Mouse (Mus musculus) liver, adult (tissue): ENCODE data around the gene Pcolce2.

Source experiments
- GATA4 ChIP-seq: IDR thresholded peaks from 2 replicates; pipeline ENCODE4 v1.6.1; 2014; ENCODE audit warnings: mild to moderate bottlenecking, low read length; ENCODE audit not compliant: insufficient replicate concordance

Gene Pcolce2

DNA sequence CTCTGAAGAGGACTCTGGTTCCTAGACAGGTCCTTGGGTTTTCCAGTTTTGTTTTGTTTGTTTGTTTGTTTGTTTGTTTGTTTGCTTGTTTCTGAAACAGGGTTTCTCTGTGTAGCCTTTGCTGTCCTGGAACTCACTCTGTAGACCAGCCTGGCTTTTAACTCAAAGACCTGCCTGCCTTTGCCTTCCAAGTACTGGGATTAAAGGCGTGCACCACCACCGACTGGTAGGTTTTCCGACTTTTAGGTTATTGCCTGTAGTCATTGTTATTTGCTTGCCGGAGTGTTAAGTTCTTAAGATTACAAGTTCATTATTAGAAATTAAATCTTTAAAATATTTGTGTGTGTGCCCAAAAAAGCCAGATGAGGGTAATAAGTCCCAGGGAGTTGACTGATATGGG is 1.0 kb upstream of the Pcolce2 start:
- TF ChIP-seq GATA4: no peak

DNA sequence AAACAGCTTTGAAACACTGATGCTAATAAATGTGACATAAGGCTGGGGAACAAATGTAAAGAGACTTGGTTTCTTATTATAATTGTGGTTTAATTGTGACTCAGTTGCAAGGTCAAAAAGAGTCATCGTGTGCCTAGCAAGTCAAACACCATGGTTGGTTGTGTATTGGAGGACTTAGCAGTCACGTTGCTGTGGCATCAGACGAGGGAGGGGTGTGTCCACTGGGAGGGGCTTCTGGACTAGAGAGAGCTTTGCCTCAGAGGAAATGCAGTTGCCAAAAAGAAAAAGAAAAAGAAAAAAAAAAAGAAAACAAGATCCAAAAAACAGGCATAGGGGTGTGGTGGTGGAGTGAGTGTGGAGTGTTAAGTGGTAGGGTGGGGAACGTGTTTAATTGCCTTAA is 2.5 kb downstream of the Pcolce2 start:
- TF ChIP-seq GATA4: no peak

DNA sequence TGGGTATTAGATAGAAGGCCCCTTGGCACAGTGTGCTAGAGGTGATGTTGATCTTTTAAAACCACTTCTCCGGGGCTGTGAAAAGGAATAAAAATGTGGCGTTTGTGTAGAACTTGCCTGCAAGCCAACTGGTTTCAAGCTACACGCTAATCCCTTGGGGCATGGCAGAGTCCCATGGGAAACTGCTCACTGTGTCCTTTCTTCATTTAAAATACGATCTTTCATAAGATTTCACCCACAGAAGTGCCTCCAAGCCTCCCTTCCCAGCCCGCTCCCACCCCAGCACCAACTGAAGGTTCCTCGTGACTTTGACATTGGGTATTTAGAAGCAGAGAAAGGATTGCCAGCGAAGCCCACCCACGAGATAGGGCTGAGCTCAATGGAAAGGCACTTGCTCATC is 8.5 kb downstream of the Pcolce2 start:
- TF ChIP-seq GATA4: no peak

DNA sequence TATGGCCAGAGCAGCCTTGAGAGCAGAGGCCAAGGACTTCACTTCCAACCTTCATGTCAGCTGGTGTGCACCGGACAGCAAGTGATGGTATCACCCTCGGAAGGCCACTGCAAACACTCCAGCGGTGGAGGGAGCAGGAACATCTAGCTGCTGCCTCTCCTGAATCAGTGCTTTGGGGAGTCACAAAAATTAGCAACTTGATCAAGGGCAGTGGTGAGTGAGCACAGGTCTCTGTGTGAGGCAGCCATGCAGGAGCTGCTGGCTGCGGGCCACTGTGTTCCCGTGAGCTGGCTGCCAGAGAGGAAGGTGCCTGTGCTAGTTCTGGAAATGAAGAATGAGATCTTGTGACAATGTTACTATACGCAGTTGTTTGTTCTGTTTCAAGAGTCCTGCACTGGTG is 16.0 kb downstream of the Pcolce2 start:
- TF ChIP-seq GATA4: no peak

DNA sequence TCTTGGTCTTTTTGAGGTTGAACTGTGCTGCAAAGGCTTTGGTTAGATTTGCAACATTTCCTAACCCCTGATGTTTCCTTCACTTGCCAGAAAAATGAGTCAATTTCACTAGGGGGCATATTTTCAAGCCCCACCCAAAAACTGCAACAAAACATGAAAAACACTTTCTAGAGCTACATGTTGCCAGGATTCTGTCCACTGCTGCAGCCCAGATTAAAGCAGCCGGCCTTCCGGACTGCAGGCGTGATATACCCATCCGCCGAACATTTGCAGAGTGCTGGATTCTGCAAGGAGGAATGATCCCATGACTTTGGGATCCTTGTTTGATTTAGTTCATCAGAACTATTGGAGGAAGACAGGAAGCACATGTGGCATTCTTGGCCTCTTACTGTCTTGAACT is 17.0 kb downstream of the Pcolce2 start:
- no peak for TF ChIP-seq GATA4

DNA sequence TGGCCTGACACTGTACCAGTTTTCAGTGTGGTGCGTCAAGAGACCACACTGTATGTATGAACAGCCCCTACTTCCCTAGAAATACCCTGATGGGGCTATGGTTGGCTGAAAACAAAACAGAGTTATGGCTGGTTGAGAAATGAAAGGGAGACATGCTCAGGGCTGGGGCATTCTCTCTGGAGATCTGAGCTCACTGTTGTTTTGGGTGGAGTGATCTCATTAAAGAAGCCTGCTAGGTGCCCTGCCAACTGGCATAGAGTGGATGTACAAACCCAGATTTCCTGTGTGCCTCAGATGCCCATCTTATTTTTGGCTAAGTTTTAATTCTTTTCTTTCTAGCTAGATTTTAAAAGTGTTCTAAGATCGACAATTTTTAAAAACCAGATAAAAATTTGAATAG is 20.5 kb downstream of the Pcolce2 start:
- TF ChIP-seq GATA4: no peak

DNA sequence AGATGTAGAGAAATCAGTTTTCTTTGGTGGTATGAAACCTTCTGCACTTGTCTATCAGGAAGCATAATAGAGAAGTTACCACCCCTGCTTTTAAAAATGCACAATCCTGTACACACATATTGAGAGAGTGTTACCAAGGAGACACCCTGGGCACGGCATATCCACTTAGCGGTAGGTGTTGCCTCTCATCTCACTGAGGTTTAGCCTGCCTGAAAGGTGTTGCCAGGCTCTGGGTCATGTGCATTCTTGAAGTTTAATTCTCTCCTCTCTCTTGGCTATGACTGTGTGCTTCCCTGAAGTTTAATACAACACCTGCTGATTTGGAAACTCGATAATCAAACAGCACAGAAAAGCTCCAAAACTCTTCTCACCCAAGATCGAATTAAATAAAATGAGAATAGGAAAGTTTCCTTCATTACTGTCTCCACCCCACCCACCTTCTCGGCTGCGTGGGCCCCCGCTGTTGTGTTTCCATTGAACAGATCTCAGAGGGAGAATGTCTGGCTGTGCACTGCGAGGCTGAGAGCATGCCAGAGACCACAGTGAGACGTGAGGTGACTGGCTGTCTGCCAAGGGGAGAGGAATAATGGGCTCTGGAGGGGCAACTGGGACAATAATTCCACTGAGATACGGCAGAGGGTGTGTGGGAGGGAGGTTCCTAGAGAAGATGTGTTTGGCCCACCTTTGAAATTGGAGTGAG is 27.0 kb downstream of the Pcolce2 start:
- no peak for TF ChIP-seq GATA4

DNA sequence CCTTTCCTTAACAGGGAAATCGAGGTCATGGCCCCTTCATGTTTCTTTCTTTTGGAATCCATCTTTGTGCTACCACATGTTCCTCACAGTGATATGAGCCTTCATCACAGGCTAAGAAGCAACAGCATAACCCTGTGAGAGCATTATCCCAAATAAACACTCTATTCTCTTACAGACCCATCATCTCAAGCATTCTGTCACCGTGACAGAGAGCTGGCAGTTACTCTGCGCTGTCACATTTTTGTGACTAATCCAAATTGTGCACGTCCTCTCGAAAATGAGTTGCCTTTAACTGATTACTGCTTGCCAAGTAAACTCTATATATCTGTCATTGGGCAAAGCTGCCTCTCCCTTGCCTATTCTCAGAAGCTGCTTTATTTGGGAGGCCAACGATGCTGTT is 28.4 kb downstream of the Pcolce2 start:
- no peak for TF ChIP-seq GATA4

DNA sequence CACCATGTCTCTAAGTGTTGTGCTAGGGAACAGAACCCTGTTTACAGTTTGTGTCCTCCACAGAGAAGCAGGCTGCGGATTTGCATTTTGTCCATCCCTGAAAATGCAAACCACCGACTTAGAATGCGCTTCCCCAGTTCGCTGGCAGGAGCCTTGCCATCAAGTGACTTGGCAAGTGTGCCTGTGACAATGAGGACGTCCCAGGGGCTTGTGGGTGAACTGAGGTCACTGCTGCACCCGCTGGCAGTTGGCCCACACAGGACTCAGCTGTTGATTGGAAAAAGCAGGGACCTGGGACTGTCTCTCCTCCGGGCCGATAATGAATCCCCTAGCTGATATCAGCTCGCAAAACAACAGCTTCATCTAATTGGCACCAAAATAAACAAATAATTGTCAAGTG is 30.4 kb downstream of the Pcolce2 start:
- no peak for TF ChIP-seq GATA4

DNA sequence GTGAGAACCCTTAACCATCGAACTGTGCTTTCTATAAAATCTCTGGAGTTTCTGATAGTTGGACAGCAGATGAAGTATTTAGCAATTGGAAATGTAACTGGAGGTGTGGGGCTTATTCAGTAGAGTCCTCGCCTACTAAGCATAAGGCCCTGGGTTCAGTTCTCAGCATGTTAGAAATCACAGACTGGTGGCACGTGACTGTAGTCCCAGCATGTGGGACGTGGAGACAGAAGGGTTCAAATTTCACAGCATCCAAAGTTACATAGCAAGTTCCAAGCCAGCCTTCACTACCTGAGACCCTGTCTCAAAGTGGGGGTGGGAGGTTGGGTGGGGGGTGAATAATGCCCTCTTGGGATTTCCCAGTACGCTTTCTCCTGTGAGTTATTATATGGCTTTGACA is 30.9 kb downstream of the Pcolce2 start:
- no peak for TF ChIP-seq GATA4

DNA sequence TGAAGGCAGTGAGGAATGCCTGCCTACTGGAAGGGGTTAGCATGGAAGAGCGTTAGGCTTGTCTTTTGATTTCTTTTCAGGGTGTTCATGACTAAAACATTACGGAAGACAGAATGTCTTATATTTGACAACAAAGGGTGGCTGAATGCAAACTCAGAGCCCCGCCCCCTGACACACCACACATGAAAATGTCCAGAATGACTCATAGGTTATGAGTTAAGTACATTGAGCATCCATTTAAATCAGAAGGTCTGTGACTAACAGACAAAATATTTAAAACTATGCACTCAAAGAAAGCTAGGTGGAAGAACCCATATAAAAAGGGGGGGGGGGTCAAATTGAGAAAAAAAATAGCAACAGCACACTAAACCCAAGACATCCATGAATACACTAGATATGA is 34.9 kb downstream of the Pcolce2 start:
- no peak for TF ChIP-seq GATA4

DNA sequence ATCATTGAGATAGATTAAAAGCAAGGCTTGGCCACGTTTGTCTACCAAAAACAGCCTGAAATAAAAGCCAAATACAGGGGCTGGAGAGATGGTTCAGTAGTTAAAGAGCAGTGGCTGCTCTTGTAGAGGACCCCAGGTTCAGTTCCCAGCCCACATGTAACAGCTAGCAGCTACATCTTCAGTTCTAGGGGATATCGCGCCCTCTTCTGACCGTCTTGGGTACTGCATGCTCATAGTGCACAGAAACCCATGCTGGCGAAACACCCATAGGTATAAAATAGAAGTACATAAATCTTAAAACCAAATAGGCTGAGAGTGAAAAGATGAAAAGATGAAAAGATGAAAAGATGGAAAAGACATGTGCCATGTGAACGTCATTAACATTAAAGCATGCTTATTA is 35.4 kb downstream of the Pcolce2 start:
- TF ChIP-seq GATA4: no peak

DNA sequence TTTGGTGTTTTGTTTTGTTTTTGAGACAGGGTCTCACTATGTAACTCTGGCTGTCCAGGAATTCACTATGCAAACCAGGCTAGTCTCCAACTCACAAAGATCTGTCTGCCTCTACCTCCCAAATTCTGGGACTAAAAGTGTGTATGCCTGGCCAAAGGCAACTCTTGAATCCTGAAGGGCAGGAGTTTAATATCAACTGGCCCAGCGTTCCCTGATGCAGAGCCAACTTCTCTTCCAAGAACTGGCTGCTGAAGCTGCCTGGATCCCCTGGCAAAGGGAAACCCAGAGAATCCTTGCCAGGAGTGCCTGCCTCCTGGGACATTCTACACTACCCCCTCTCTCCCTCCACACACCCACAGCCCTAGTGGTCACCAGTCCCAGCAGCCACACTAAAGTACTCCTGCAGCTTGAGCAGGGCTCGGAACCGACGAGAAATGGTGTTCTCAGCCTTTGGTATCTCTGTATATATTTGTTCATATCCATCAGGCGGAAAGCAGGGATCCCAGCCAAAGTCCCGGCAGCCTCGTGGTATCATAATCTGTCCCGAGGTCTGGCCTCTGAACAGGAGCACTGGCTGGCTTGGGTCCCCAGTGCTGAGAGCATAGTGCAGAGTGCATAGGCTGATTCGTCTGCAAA is 37.8 kb downstream of the Pcolce2 start:
- no peak for TF ChIP-seq GATA4

DNA sequence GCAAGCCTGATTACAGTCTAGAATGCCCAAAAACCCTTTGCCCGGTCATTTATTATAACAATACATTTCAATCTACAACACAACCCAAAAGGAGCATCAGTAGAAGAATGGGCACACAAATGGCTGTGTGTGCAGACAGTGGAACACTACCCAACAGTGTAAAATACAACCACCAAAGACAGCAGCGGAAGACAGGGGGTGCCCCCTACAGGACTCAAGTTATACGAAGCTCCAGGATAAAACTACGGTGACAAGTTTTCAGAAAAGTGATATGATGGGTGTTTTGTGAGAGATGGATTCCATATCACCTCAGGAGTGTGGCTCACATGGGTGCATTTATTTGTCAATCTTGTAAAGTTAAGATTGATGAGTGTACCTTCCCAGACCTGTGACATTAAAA is 38.6 kb downstream of the Pcolce2 start:
- TF ChIP-seq GATA4: no peak

DNA sequence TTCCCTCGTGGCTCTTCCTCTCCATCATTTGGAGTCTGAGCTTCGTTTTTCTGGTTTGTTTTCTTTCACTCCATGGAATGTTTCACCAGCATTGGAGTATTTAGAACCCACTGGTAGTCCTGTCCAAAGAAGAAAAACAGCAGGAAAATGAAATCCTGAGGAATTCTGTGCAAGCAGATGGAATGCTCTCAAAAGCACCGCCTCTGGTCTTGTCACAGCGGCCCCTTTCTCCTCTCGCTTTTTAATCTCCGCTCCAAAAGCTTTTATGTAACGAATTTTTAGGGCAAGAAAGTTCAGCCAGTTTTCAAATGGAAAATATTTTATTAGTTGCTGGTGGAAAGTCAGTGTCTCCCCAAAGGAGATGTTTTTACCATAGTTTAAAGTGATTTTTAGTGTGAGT is 42.6 kb downstream of the Pcolce2 start:
- TF ChIP-seq GATA4: no peak

DNA sequence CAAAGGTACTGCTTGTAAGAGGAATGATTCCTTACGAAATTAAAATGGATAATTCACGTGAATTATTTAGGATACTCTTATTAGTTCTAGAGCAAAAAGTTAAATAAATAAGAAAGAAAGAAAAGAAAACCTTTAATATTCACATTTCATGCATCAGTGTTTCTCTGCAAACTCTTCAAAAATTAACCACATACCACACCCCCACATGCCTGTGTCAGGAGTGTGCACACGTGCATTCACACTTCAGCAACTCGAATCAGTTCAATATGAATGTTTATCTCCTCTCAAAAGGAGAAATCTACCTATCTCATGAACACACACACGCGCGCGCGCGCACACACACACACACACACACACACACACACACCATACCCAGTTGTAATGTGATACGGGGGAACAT is 43.3 kb downstream of the Pcolce2 start:
- no peak for TF ChIP-seq GATA4
